Mouse (Mus musculus) neural tube, embryonic 15.5 days (tissue): ENCODE data around the gene Pde7b. TPM values are rescaled to one million over a fixed set of nuclear protein-coding genes. Genes with fewer than 3 reads are reported as not detected.

ENCODE experiments used
- ATAC-seq: fragments of 200-750 bp; cut with Nextera tagmentation; 2 replicates; pipeline ENCODE4 v1.8.0; 2017; ENCODE audit warnings: mild to moderate bottlenecking, moderate TSS enrichment, moderate library complexity; ENCODE audit not compliant: low FRiP score
- H3K27ac ChIP-seq: fragments of 300-500 bp; sonication (generic); replicated peaks from 2 replicates; pipeline ENCODE4 v1.5.1; 2015; ENCODE audit warnings: mild to moderate bottlenecking, inconsistent platforms
- H3K27me3 ChIP-seq: fragments of 300-500 bp; sonication (generic); replicated peaks from 2 replicates; pipeline ENCODE4 v1.6.1; 2015; ENCODE audit warnings: inconsistent platforms
- H3K36me3 ChIP-seq: fragments of 300-500 bp; sonication (generic); 2 replicates; pipeline ENCODE4 v1.6.1; 2015; ENCODE audit warnings: inconsistent platforms
- H3K4me1 ChIP-seq: fragments of 300-500 bp; sonication (generic); 2 replicates; pipeline ENCODE4 v1.6.1; 2015; ENCODE audit warnings: inconsistent platforms
- H3K4me2 ChIP-seq: fragments of 300-500 bp; sonication (generic); 2 replicates; pipeline ENCODE4 v1.6.1; 2015; ENCODE audit warnings: inconsistent platforms, mild to moderate bottlenecking, moderate library complexity
- H3K4me3 ChIP-seq: fragments of 300-500 bp; sonication (generic); replicated peaks from 2 replicates; pipeline ENCODE4 v1.5.1; 2015; ENCODE audit warnings: mild to moderate bottlenecking, inconsistent platforms
- H3K9ac ChIP-seq: fragments of 300-500 bp; sonication (generic); replicated peaks from 2 replicates; pipeline ENCODE4 v1.6.1; 2015; ENCODE audit warnings: mild to moderate bottlenecking, inconsistent platforms
- H3K9me3 ChIP-seq: fragments of 300-500 bp; sonication (generic); replicated peaks from 2 replicates; pipeline ENCODE4 v1.6.1; 2016; ENCODE audit warnings: inconsistent platforms
- WGBS: fragments of 180-500 bp; shearing (Covaris S2); methylation state at CpG from one replicate; pipeline ENCODE4 v1.1.7; 2015; ENCODE audit warnings: mixed read lengths; 5-methylcytosine and 5-hydroxymethylcytosine counted together
- polyA plus RNA-seq: library from polyadenylated mRNA; unstranded; fragments of >200 nt; fragmentation: Nextera tagmentation; extraction: Ambion mirVana; gene quantifications from 2 replicates; pipeline ENCODE4 v1.2.1, GENCODE M21; 2015

The Pde7b gene
- polyA plus RNA-seq, 1 experiment from 2014 or later: 3.9 TPM

DNA sequence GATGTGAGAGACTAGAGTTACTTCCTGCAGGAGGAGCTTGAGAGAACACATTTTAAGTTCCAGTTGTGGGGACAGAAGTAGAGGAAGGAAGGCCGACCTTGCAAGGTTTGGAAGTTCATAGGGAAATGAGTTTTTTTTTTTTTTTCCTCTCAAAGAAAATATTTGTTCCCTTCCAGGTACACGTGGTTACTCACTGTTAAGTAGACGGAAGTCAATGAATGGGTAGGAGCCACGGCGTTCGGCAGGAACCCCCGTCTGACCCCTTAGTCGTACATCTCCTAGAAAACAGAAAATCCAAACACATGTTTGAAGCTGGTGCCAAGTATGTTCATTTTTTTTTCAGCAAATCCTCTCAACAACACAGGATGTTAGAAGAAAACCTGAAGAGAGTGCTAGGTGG, 245.4 kb downstream of the Pde7b start:
- Histone ChIP-seq H3K27me3 (no peaks in the 10 kb centered on the region), H3K9ac (no peak overlapping the region), H3K9me3 (no peaks in the 10 kb centered on the region), H3K4me2 (no peak overlapping the region), H3K4me1 (peaks cover 5% of the 10 kb centered on the region; the same call in 1 of the 2 replicates), H3K36me3 (no peaks in the 10 kb centered on the region), H3K27ac (no peak overlapping the region), H3K4me3 (no peak overlapping the region)
- ATAC-seq: no peak
- WGBS: 75% methylated on average over 8 of the region's 8 CpGs

- H3K9me3 ChIP-seq: no peaks in the 10 kb centered on the region
- no peaks in the 10 kb centered on the region for H3K27me3 ChIP-seq
- WGBS: 86% methylated on average over 8 of the region's 8 CpGs
- no peak for ATAC-seq
- peaks cover 5% of the 10 kb centered on the region; the same call in 1 of the 2 replicates for H3K4me1 ChIP-seq
- H3K36me3 ChIP-seq: no peaks in the 10 kb centered on the region
- H3K27ac ChIP-seq: no peak overlapping the region
- no peak overlapping the region for H3K9ac ChIP-seq
- no peak overlapping the region for H3K4me2 ChIP-seq
- H3K4me3 ChIP-seq: no peak overlapping the region
Observed at GRCm38 (mm10) chr10:20478456-20478855, 246.4 kb downstream of the Pde7b start.

GRCm38 (mm10) chr10:20474831-20475230, 250.0 kb downstream of the Pde7b start:
- Histone ChIP-seq H3K4me2 (no peak overlapping the region), H3K27me3 (no peaks in the 10 kb centered on the region), H3K36me3 (no peaks in the 10 kb centered on the region), H3K4me1 (peaks cover 5% of the 10 kb centered on the region; the same call in 1 of the 2 replicates), H3K4me3 (no peak overlapping the region), H3K27ac (no peak overlapping the region), H3K9me3 (no peaks in the 10 kb centered on the region), H3K9ac (no peak overlapping the region)
- 36% methylated on average over 7 of the region's 7 CpGs for WGBS
- ATAC-seq: no peak

DNA sequence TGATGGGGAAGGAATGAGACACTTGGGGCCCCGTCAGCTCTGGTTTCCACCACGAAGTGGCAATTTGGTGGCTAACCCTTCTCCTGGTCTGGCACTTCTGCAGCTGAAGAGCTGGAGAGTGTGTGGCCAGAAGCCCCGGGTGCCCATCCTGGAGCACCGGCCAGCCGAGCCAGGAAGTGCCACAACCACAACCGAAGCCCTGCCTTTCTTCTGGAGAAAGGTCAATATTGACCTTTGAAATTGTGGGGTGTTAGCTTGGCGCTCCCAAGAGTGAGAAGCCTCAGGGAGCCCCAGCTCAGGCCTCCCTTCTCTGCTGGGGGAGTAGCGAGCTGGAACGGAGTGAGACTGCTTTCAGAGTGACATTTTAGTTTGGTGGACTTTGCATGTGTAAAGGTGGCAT, 250.8 kb downstream of the Pde7b start:
- ATAC-seq: no peak
- no peak overlapping the region for H3K27ac ChIP-seq
- no peak overlapping the region for H3K4me2 ChIP-seq
- H3K27me3 ChIP-seq: no peaks in the 10 kb centered on the region
- no peaks in the 10 kb centered on the region for H3K36me3 ChIP-seq
- no peak overlapping the region for H3K9ac ChIP-seq
- WGBS: 76% methylated on average over 9 of the region's 9 CpGs
- H3K9me3 ChIP-seq: no peaks in the 10 kb centered on the region
- H3K4me3 ChIP-seq: no peak overlapping the region
- H3K4me1 ChIP-seq: peaks cover 5% of the 10 kb centered on the region; the same call in 1 of the 2 replicates

- Histone ChIP-seq H3K27me3 (no peaks in the 10 kb centered on the region), H3K4me2 (no peak overlapping the region), H3K9me3 (no peaks in the 10 kb centered on the region), H3K27ac (no peak overlapping the region), H3K4me3 (no peak overlapping the region), H3K36me3 (no peaks in the 10 kb centered on the region), H3K9ac (no peak overlapping the region), H3K4me1 (peaks cover 5% of the 10 kb centered on the region; the same call in 1 of the 2 replicates)
- 85% methylated on average over 5 of the region's 5 CpGs for WGBS
- no peak for ATAC-seq
Observed at GRCm38 (mm10) chr10:20473505-20473904, 251.4 kb downstream of the Pde7b start.

DNA sequence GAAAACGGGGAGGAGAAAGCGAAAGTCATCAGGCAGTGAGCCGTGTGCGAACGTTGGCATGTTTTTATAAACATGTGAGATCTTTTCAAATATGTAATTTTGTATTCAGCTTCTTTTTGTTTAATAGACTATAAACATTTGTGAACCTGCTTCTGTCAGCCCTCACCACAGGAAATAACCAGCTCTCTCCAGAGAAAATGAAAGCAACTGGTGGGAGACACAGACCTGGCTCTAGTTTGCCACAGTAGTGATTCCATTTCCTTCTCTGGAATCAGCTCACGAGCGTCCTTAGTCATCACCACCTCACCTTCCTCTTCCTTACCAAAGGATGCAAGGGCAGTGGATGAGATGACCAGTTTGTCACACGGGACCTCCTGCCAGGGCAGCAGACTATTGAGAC, 252.9 kb downstream of the Pde7b start:
- WGBS: 90% methylated on average over 8 of the region's 8 CpGs
- ATAC-seq: no peak
- H3K9me3 ChIP-seq: no peaks in the 10 kb centered on the region
- no peak overlapping the region for H3K4me2 ChIP-seq
- no peaks in the 10 kb centered on the region for H3K27me3 ChIP-seq
- no peak overlapping the region for H3K27ac ChIP-seq
- H3K4me3 ChIP-seq: no peak overlapping the region
- peaks cover 5% of the 10 kb centered on the region; the same call in 1 of the 2 replicates for H3K4me1 ChIP-seq
- no peaks in the 10 kb centered on the region for H3K36me3 ChIP-seq
- no peak overlapping the region for H3K9ac ChIP-seq

DNA sequence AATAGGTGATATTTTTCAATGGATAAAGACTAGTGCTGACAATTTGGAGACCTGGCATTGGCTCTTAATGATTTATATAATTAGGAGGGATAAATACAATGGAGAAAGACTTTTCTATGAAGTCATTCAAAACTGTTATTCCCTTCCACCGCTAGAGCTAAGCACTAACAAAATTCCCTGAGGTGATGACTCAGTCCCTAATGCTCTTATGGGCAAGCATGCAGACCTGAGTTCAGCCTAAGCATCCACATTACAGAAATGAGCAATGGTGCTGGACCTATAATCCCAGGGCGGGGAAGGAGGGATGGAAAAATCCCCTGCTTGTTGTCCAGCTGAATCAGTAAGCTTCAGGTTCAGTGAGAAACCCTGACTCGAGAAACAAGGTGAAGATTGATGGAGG, 260.2 kb downstream of the Pde7b start:
- Histone ChIP-seq H3K36me3 (no peaks in the 10 kb centered on the region), H3K4me3 (no peak overlapping the region), H3K4me2 (no peak overlapping the region), H3K9me3 (no peaks in the 10 kb centered on the region), H3K4me1 (no peaks in the 10 kb centered on the region), H3K9ac (no peak overlapping the region), H3K27ac (no peak overlapping the region), H3K27me3 (no peaks in the 10 kb centered on the region)
- ATAC-seq: no peak
- 75% methylated on average over 3 of the region's 3 CpGs for WGBS

GRCm38 (mm10) chr10:20463941-20464340, 260.9 kb downstream of the Pde7b start:
- Histone ChIP-seq H3K27ac (no peak overlapping the region), H3K36me3 (no peaks in the 10 kb centered on the region), H3K4me2 (no peak overlapping the region), H3K9ac (no peak overlapping the region), H3K4me3 (no peak overlapping the region), H3K27me3 (no peaks in the 10 kb centered on the region), H3K9me3 (no peaks in the 10 kb centered on the region), H3K4me1 (no peaks in the 10 kb centered on the region)
- 76% methylated on average over 1 of the region's 1 CpGs for whole genome bisulfite sequencing
- no peak for ATAC-seq

GRCm38 (mm10) chr10:20462596-20462995, 262.3 kb downstream of the Pde7b start:
- H3K9ac ChIP-seq: no peak overlapping the region
- H3K27ac ChIP-seq: no peak overlapping the region
- no peaks in the 10 kb centered on the region for H3K36me3 ChIP-seq
- 84% methylated on average over 4 of the region's 4 CpGs for WGBS
- ATAC-seq: no peak
- no peaks in the 10 kb centered on the region for H3K27me3 ChIP-seq
- H3K9me3 ChIP-seq: no peaks in the 10 kb centered on the region
- H3K4me3 ChIP-seq: no peak overlapping the region
- no peak overlapping the region for H3K4me2 ChIP-seq
- H3K4me1 ChIP-seq: no peaks in the 10 kb centered on the region

GRCm38 (mm10) chr10:20459657-20460350, 265.1 kb downstream of the Pde7b start:
- Histone ChIP-seq H3K27ac (no peak overlapping the region), H3K36me3 (no peaks in the 10 kb centered on the region), H3K27me3 (no peaks in the 10 kb centered on the region), H3K4me1 (no peaks in the 10 kb centered on the region), H3K4me2 (no peak overlapping the region), H3K9ac (no peak overlapping the region), H3K4me3 (no peak overlapping the region), H3K9me3 (no peaks in the 10 kb centered on the region)
- 94% methylated on average over 7 of the region's 7 CpGs for WGBS
- ATAC-seq: no peak

- Histone ChIP-seq H3K4me1 (no peaks in the 10 kb centered on the region), H3K36me3 (no peaks in the 10 kb centered on the region), H3K4me3 (no peak overlapping the region), H3K9me3 (no peaks in the 10 kb centered on the region), H3K27me3 (no peaks in the 10 kb centered on the region), H3K9ac (no peak overlapping the region), H3K4me2 (no peak overlapping the region), H3K27ac (no peak overlapping the region)
- whole genome bisulfite sequencing: 82% methylated on average over 3 of the region's 3 CpGs
- no peak for ATAC-seq
Observed at GRCm38 (mm10) chr10:20459160-20459559, 265.7 kb downstream of the Pde7b start.

DNA sequence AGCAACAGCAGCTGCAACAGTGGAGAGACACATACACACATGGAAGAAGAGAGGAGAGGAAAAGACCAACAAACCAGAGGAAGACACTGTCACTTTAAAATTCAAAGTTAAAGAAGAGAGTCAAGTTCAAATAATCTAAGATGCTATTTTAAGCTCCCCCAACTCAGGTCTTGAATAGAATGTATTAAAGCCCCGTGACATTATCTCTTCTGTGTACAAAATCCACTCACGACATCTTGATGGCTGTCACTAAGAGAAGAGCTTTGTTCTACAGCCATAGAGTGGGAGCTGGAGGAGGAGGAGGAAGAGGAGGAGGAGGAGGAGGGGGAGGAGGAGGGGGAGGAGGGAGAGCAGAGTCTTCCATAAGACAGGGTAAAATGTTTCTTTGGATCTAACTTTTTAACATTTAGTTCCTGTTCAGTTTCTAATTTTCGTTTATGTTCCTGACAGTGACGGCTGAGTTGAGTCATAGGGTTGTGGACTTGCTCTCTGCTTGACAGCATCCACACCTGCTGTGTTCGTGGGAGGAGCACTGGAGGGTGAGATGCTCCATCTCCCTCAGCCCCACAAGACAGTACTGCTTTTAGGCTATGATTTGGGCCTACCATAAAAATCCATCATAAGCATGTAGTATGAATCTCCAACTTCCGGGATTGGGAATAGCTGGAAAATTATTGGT, 270.4 kb downstream of the Pde7b start:
- ATAC-seq: no peak
- no peaks in the 10 kb centered on the region for H3K36me3 ChIP-seq
- no peak overlapping the region for H3K4me3 ChIP-seq
- H3K27ac ChIP-seq: no peak overlapping the region
- no peak overlapping the region for H3K4me2 ChIP-seq
- no peaks in the 10 kb centered on the region for H3K9me3 ChIP-seq
- WGBS: 77% methylated on average over 6 of the region's 6 CpGs
- H3K9ac ChIP-seq: no peak overlapping the region
- H3K27me3 ChIP-seq: no peaks in the 10 kb centered on the region
- H3K4me1 ChIP-seq: no peaks in the 10 kb centered on the region
